In the genomic region with DNA sequence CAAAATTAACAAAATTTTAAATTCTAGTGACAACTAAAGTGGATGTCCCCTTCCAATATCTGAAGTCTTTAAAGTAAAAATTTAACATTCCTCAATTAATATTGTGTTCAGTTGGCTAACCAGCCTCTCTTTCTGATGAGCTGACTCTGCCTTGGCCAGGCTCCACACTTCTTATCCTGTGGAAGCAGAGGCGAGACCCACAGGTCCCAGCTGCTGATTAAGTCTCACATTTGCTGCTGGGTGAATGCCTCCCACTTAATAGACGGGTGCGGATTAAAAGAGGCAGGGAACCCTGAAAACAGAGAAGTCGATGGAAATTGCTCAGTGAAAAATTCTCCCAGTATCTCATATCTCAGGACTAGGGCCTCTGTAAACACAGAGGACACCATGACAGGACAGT, we compare ENCODE assay signal across 23 mouse cellular contexts. TPM values are rescaled to one million over a fixed set of nuclear protein-coding genes. Genes with fewer than 3 reads are reported as not detected.
DNase-seq lines count a peak whose midpoint lies in the region; ATAC-seq lines count a peak whose summit lies in the region.
"Had no signal": no experiment of that assay in that cellular context is flagged by ENCODE, and none has a peak within 500 bp of the region (broad histone marks: within the 10 kb centered on the region; RNA-seq: fewer than 3 reads in every experiment).

No protein-coding gene starts in this region.

- peak; percentile 2 for DNase-seq in neural tube, embryonic 10.5 days (ENCODE audit: extremely low spot score, low spot score)
- peak; percentile 24 to 71 for DNase-seq in lung, postnatal 4 days
- no peak for DNase-seq in left cerebral cortex, adult 18-20 months (ENCODE audit: low spot score in 2 of 2)
- no peak for DNase-seq in urinary bladder, postnatal 4 days (ENCODE audit: low spot score in 2 of 2)
- DNase-seq: adrenal gland, adult 8-10 months; adrenal gland, postnatal 36 days; cerebellum, adult 11-12 months; cerebellum, adult 9-10 months; cerebellum, postnatal 25 days; gastrocnemius, postnatal 10 days; heart, adult 2 months; heart, postnatal 14 days had no signal

- H3K4me2 ChIP-seq in neural tube, embryonic 15.5 days, result no peak overlapping the region
- no peak overlapping the region for H3K4me2 ChIP-seq in forebrain, embryonic 16.5 days (ENCODE audit: low read length)
- H3K4me2 ChIP-seq: embryonic facial prominence, embryonic 12.5 days; forebrain, embryonic 13.5 days; heart, embryonic 11.5 days; heart, embryonic 15.5 days; hindbrain, embryonic 14.5 days had no signal

- H3K27ac ChIP-seq in neural tube, embryonic 15.5 days (replicated peaks), result no peak overlapping the region
- no peak overlapping the region for H3K27ac ChIP-seq in forebrain, embryonic 16.5 days (ENCODE audit: low read length)
- H3K27ac ChIP-seq: embryonic facial prominence, embryonic 12.5 days; forebrain, embryonic 13.5 days; heart, adult 2 months; heart, embryonic 15.5 days; hindbrain, embryonic 10.5 days; hindbrain, embryonic 14.5 days had no signal

- ATAC-seq in neural tube, embryonic 15.5 days (ENCODE audit: low FRiP score), result no peak
- peak; percentile 97 for ATAC-seq in erythroid progenitor cell, adult 5-6 weeks (replicated peaks; ENCODE audit: low FRiP score, poor library complexity, severe bottlenecking)
- ATAC-seq in forebrain, embryonic 16.5 days, result no peak
- ATAC-seq: forebrain, embryonic 13.5 days had no signal

- no peaks in the 10 kb centered on the region for H3K9me3 ChIP-seq in neural tube, embryonic 15.5 days (replicated peaks)
- no peaks in the 10 kb centered on the region for H3K9me3 ChIP-seq in forebrain, embryonic 16.5 days (ENCODE audit: control insufficient read depth, low read length)
- H3K9me3 ChIP-seq: embryonic facial prominence, embryonic 12.5 days; forebrain, embryonic 13.5 days; heart, embryonic 15.5 days; hindbrain, embryonic 10.5 days had no signal

- H3K9ac ChIP-seq in neural tube, embryonic 15.5 days (replicated peaks), result no peak overlapping the region
- H3K9ac ChIP-seq in forebrain, embryonic 16.5 days (replicated peaks; ENCODE audit: low read depth, low read length), result no peak overlapping the region
- H3K9ac ChIP-seq: embryonic facial prominence, embryonic 12.5 days; forebrain, embryonic 13.5 days; heart, embryonic 15.5 days; hindbrain, embryonic 14.5 days had no signal

- H3K36me3 ChIP-seq in neural tube, embryonic 15.5 days, result no peaks in the 10 kb centered on the region
- no peaks in the 10 kb centered on the region for H3K36me3 ChIP-seq in forebrain, embryonic 16.5 days (ENCODE audit: control insufficient read depth, insufficient read depth)
- H3K36me3 ChIP-seq: embryonic facial prominence, embryonic 12.5 days; heart, embryonic 15.5 days; hindbrain, embryonic 10.5 days had no signal

- H3K27me3 ChIP-seq in neural tube, embryonic 15.5 days (replicated peaks), result no peaks in the 10 kb centered on the region
- no peaks in the 10 kb centered on the region for H3K27me3 ChIP-seq in forebrain, embryonic 16.5 days (replicated peaks; ENCODE audit: control insufficient read depth, insufficient read depth, low read length)
- H3K27me3 ChIP-seq: CH12.LX; embryonic facial prominence, embryonic 12.5 days; forebrain, embryonic 13.5 days had no signal

- H3K4me3 ChIP-seq in neural tube, embryonic 15.5 days (replicated peaks), result no peak overlapping the region
- H3K4me3 ChIP-seq in forebrain, embryonic 16.5 days (replicated peaks; ENCODE audit: low read length), result no peak overlapping the region
- H3K4me3 ChIP-seq: embryonic facial prominence, embryonic 12.5 days; forebrain, embryonic 13.5 days; heart, adult 2 months; heart, embryonic 15.5 days; hindbrain, embryonic 10.5 days had no signal

- H3K4me1 ChIP-seq in neural tube, embryonic 15.5 days, result no peaks in the 10 kb centered on the region
- no peaks in the 10 kb centered on the region for H3K4me1 ChIP-seq in forebrain, embryonic 16.5 days (replicated peaks; ENCODE audit: control insufficient read depth, insufficient read depth, low read length)
- H3K4me1 ChIP-seq: embryonic facial prominence, embryonic 12.5 days; forebrain, embryonic 13.5 days; heart, embryonic 15.5 days; hindbrain, embryonic 10.5 days had no signal

- 84% methylated on average over 4 of the region's 4 CpGs for WGBS in neural tube, embryonic 15.5 days
- 61% methylated on average over 4 of the region's 4 CpGs for WGBS in forebrain, embryonic 16.5 days

RNA-seq across cellular contexts. Expression of gene Pdyn, which starts 37.2 kb away (rescaled TPM):
- 43.7 and 43.9 TPM in 2 replicates for polyA plus RNA-seq in neural tube, embryonic 15.5 days (2015; fragmentation: Nextera tagmentation; extraction: Ambion mirVana)
- total RNA-seq in erythroid progenitor cell, adult 5-6 weeks (2015; ENCODE audit: low replicate concordance), result not detected in 2 replicates
- total RNA-seq in erythroid progenitor cell, adult 5-6 weeks (2017; ENCODE audit: low replicate concordance), result not detected in 2 replicates
- polyA plus RNA-seq in forebrain, embryonic 16.5 days (2015; fragmentation: Nextera tagmentation; extraction: Ambion mirVana), result 4.7 and 9.2 TPM in 2 replicates
- total RNA-seq in left cerebral cortex, adult 18-20 months (2021), result 10 to 100 TPM; 33.4 to 38.8 TPM
- total RNA-seq: CH12.LX; gastrocnemius, postnatal 10 days; heart, adult 2 months; heart, postnatal 14 days had no signal
- polyA plus RNA-seq: gonadal fat pad, adult 2 months; heart, adult 2 months had no signal

Comparison
In these comparisons a context has a peak if more than half of its experiments do, and no peak if none do; other contexts are left out.
1. DNase-seq: peak in neural tube, embryonic 10.5 days (single experiment) and lung, postnatal 4 days (2 of 2); none in left cerebral cortex, adult 18-20 months (0 of 2) and urinary bladder, postnatal 4 days (0 of 2).
2. RNA of gene Pdyn, which starts 37.2 kb away (total RNA-seq): 33.4 to 38.8 TPM in left cerebral cortex, adult 18-20 months; not detected in erythroid progenitor cell, adult 5-6 weeks; every median in the first group is over 10 times any median in the second.